Mouse (Mus musculus) embryonic facial prominence, embryonic 11.5 days (tissue): Measurements from ENCODE around the gene Hoxa5. TPM values are rescaled to one million over a fixed set of nuclear protein-coding genes. Genes with fewer than 3 reads are reported as not detected.

Source experiments
- ATAC-seq: fragments of 200-750 bp; cut with Nextera tagmentation; replicated peaks from 2 replicates; pipeline ENCODE4 v1.8.0; 2017; ENCODE audit warnings: low read depth; ENCODE audit not compliant: insufficient number of reproducible peaks, low FRiP score, low TSS enrichment
- DNase-seq: peaks from one replicate; pipeline ENCODE4 v3.0.0-alpha.2; 2015; ENCODE audit warnings: low spot score
- H3K27ac ChIP-seq: fragments of 300-500 bp; sonication (generic); replicated peaks from 2 replicates; pipeline ENCODE4 v1.5.1; 2014; ENCODE audit warnings: mild to moderate bottlenecking, low read depth, low read length, control low read depth
- H3K27me3 ChIP-seq: fragments of 300-500 bp; sonication (generic); 2 replicates; pipeline ENCODE4 v1.6.1; 2014; ENCODE audit warnings: mild to moderate bottlenecking, low read length, moderate library complexity, mixed read lengths; ENCODE audit not compliant: control insufficient read depth, insufficient read depth
- H3K36me3 ChIP-seq: fragments of 300-500 bp; sonication (generic); replicated peaks from 2 replicates; pipeline ENCODE4 v1.6.1; 2014; ENCODE audit warnings: low read depth, mild to moderate bottlenecking, low read length, moderate library complexity, mixed read lengths; ENCODE audit not compliant: control insufficient read depth, insufficient read depth
- H3K4me1 ChIP-seq: fragments of 300-500 bp; sonication (generic); 2 replicates; pipeline ENCODE4 v1.6.1; 2014; ENCODE audit warnings: low read length, mixed read lengths; ENCODE audit not compliant: control insufficient read depth, insufficient read depth
- H3K4me2 ChIP-seq: fragments of 300-500 bp; sonication (generic); 2 replicates; pipeline ENCODE4 v1.6.1; 2014; ENCODE audit warnings: low read depth, mild to moderate bottlenecking, control low read depth, low read length, moderate library complexity
- H3K4me3 ChIP-seq: fragments of 300-500 bp; sonication (generic); 2 replicates; pipeline ENCODE4 v1.5.1; 2014; ENCODE audit warnings: low read depth, low read length, control low read depth
- H3K9ac ChIP-seq: fragments of 300-500 bp; sonication (generic); replicated peaks from 2 replicates; pipeline ENCODE4 v1.6.1; 2014; ENCODE audit warnings: mild to moderate bottlenecking, control low read depth, low read length
- H3K9me3 ChIP-seq: fragments of 300-500 bp; sonication (generic); replicated peaks from 2 replicates; pipeline ENCODE4 v1.6.1; 2016; ENCODE audit warnings: mild to moderate bottlenecking, low read length, inconsistent platforms, mixed read lengths; ENCODE audit not compliant: control insufficient read depth
- WGBS: fragments of 180-500 bp; shearing (Covaris S2); extraction: QIAGEN DNeasy Blood & Tissue Kit; methylation state at CpG from one replicate; pipeline ENCODE4 v1.1.7; 2014; 5-methylcytosine and 5-hydroxymethylcytosine counted together
- polyA plus RNA-seq: library from polyadenylated mRNA; unstranded; fragments of >200 nt; fragmentation: Nextera tagmentation; extraction: Ambion mirVana; gene quantifications from 2 replicates; pipeline ENCODE4 v1.2.1, GENCODE M21; 2014

The Hoxa5 gene
- polyA plus RNA-seq, 1 experiment from 2014 or later, result 0.39 TPM

GRCm38 (mm10) chr6:52197271-52197670, 7.1 kb downstream of the Hoxa5 start:
- H3K9ac ChIP-seq, result no peak overlapping the region
- DNase-seq, result no peak
- 2% methylated on average over 10 of the region's 10 CpGs for WGBS
- no peaks in the 10 kb centered on the region for H3K4me1 ChIP-seq
- H3K9me3 ChIP-seq, result no peaks in the 10 kb centered on the region
- no peaks in the 10 kb centered on the region for H3K36me3 ChIP-seq
- ATAC-seq, result no peak
- no peak overlapping the region for H3K27ac ChIP-seq
- H3K4me2 ChIP-seq, result no peak overlapping the region
- H3K4me3 ChIP-seq, result no peak overlapping the region
- H3K27me3 ChIP-seq, result peaks cover 89% of the 10 kb centered on the region

- peaks cover 90% of the 10 kb centered on the region for H3K27me3 ChIP-seq
- no peak overlapping the region for H3K4me3 ChIP-seq
- H3K9me3 ChIP-seq, result no peaks in the 10 kb centered on the region
- H3K4me1 ChIP-seq, result no peaks in the 10 kb centered on the region; the same call in 1 of the 2 replicates
- ATAC-seq (no peak), DNase-seq (no peak)
- H3K4me2 ChIP-seq, result no peak overlapping the region
- H3K36me3 ChIP-seq, result no peaks in the 10 kb centered on the region
- under 1% methylated on average over 9 of the region's 9 CpGs for WGBS
- H3K9ac ChIP-seq, result no peak overlapping the region
- no peak overlapping the region for H3K27ac ChIP-seq
Observed at GRCm38 (mm10) chr6:52196811-52197210, 7.6 kb downstream of the Hoxa5 start.

- no peak for ATAC-seq
- no peak overlapping the region for H3K4me2 ChIP-seq
- no peak overlapping the region for H3K27ac ChIP-seq
- H3K9ac ChIP-seq, result no peak overlapping the region
- peaks cover 2% of the 10 kb centered on the region; the same call in 1 of the 2 replicates for H3K4me1 ChIP-seq
- H3K36me3 ChIP-seq, result no peaks in the 10 kb centered on the region
- DNase-seq, result no peak
- 2% methylated on average over 10 of the region's 10 CpGs for WGBS
- no peaks in the 10 kb centered on the region for H3K9me3 ChIP-seq
- peaks cover 88% of the 10 kb centered on the region for H3K27me3 ChIP-seq
- H3K4me3 ChIP-seq, result no peak overlapping the region
Observed at GRCm38 (mm10) chr6:52194690-52195089, 9.7 kb downstream of the Hoxa5 start.

- Histone ChIP-seq H3K9ac (no peak overlapping the region; the same call in 1 of the 2 replicates), H3K4me2 (peak overlapping the region; percentile 49), H3K27ac (no peak overlapping the region), H3K27me3 (peaks cover 88% of the 10 kb centered on the region), H3K36me3 (no peaks in the 10 kb centered on the region), H3K4me3 (peak overlapping the region; percentile 29), H3K4me1 (peaks cover 2% of the 10 kb centered on the region; the same call in 1 of the 2 replicates), H3K9me3 (no peaks in the 10 kb centered on the region)
- ATAC-seq (no peak), DNase-seq (peak; percentile 83)
- WGBS, result under 1% methylated on average over 43 of the region's 55 CpGs
Observed at GRCm38 (mm10) chr6:52191860-52192550, 12.4 kb downstream of the Hoxa5 start.

GRCm38 (mm10) chr6:52190906-52191810, 13.2 kb downstream of the Hoxa5 start, which contains the start of gene Hoxa4:
TSS of gene Hoxa4 (minus strand) at chr6:52191753.
- Histone ChIP-seq H3K4me3 (peak within 1 kb of the TSS; percentile 29), H3K4me2 (peak within 1 kb of the TSS; percentile 49), H3K4me1 (peaks cover 2% of the 10 kb centered on the region; the same call in 1 of the 2 replicates), H3K27ac (no peak within 1 kb of the TSS), H3K9ac (no peak within 1 kb of the TSS; the same call in 1 of the 2 replicates), H3K9me3 (no peaks in the 10 kb centered on the region), H3K27me3 (peaks cover 89% of the 10 kb centered on the region), H3K36me3 (no peaks in the 10 kb centered on the region)
- ATAC-seq, result no peak
- no peak for DNase-seq
- WGBS, result under 1% methylated on average over 68 of the region's 102 CpGs

- Histone ChIP-seq H3K4me3 (peak overlapping the region; percentile 29; the same call in 1 of the 2 replicates), H3K9me3 (no peaks in the 10 kb centered on the region), H3K27ac (no peak overlapping the region), H3K4me2 (no peak overlapping the region), H3K36me3 (no peaks in the 10 kb centered on the region), H3K9ac (no peak overlapping the region), H3K4me1 (peaks cover 2% of the 10 kb centered on the region; the same call in 1 of the 2 replicates), H3K27me3 (peaks cover 91% of the 10 kb centered on the region)
- DNase-seq, result no peak
- under 1% methylated on average over 23 of the region's 23 CpGs for whole genome bisulfite sequencing
- ATAC-seq, result no peak
Observed at GRCm38 (mm10) chr6:52190410-52190809, 14.0 kb downstream of the Hoxa5 start.

GRCm38 (mm10) chr6:52189909-52190308, 14.5 kb downstream of the Hoxa5 start:
- no peaks in the 10 kb centered on the region for H3K9me3 ChIP-seq
- no peak overlapping the region for H3K9ac ChIP-seq
- H3K36me3 ChIP-seq, result no peaks in the 10 kb centered on the region
- H3K27me3 ChIP-seq, result peaks cover 93% of the 10 kb centered on the region
- H3K4me3 ChIP-seq, result no peak overlapping the region
- peaks cover 2% of the 10 kb centered on the region; the same call in 1 of the 2 replicates for H3K4me1 ChIP-seq
- no peak for ATAC-seq
- 7% methylated on average over 8 of the region's 8 CpGs for WGBS
- H3K4me2 ChIP-seq, result no peak overlapping the region
- no peak overlapping the region for H3K27ac ChIP-seq
- DNase-seq, result no peak
